Mouse (Mus musculus) c-Kit-negative CD71-positive TER-119-positive erythroid progenitor cells, embryonic 14.5 days (primary cell): ENCODE results near the gene Ip6k1.

Experiments
- DNase-seq: peaks from one replicate; pipeline ENCODE4 v3.0.0-alpha.2; 2013; ENCODE audit warnings: low read depth, low spot score

Ip6k1 gene

DNA sequence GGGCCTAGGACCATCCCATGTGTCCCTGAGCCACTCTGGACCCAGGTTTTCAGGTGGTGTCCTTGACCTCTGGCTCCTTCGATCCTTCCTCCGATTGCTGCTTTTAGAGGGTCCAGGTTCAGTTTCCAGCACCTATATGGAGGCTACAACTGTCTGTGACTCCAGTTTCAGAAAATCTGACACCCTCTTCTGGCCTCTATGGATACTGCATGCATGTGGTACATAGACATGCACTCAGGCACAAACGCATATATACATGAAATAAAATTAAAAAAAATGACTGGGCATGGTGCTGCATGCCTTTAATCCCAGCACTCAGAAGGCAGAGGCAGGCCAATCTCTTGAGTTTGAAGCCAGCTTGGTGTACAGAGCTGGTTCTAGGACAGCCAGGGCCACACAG lies 25.6 kb downstream of the Ip6k1 start:
- no peak for DNase-seq

GRCm38 (mm10) chr9:108032126-108032525 lies 29.8 kb downstream of the Ip6k1 start:
- DNase-seq, result no peak

- DNase-seq, result no peak
Observed at GRCm38 (mm10) chr9:108035331-108036156, 33.2 kb downstream of the Ip6k1 start.

- DNase-seq, result no peak
Observed at GRCm38 (mm10) chr9:108044751-108045492, 42.6 kb downstream of the Ip6k1 start.

DNA sequence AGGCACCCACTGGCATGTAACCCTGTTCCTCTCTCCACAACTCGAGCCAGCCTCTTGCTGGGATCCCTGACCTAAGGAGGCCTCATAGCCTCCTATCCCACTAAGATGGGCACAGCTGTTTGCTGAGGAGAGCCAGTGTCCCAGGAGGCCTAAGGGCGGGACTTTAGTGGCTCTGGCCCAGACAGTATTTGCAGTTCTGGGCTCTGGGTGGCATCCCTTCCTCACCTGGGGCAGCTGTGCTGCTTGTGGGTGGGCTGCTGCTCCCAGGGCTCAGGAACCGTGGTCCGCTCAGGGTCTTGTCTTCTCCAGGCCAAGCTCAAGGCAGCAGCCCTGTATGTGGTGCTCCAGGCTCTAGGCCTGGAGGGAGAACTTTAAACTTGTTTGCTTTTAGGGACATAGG lies 44.3 kb downstream of the Ip6k1 start:
- DNase-seq, result no peak

- no peak for DNase-seq
Observed at GRCm38 (mm10) chr9:108047601-108048565, 45.6 kb downstream of the Ip6k1 start.

- DNase-seq, result no peak
Observed at GRCm38 (mm10) chr9:108048566-108048955, 46.3 kb downstream of the Ip6k1 start.

- DNase-seq, result peak; percentile 91
Observed at GRCm38 (mm10) chr9:108049016-108049455, 46.7 kb downstream of the Ip6k1 start, which contains the start of gene Gmppb. Gmppb (plus strand) TSS chr9:108049242.

GRCm38 (mm10) chr9:108049561-108050251 lies 47.4 kb downstream of the Ip6k1 start:
- DNase-seq, result no peak

GRCm38 (mm10) chr9:108051184-108051930 lies 49.1 kb downstream of the Ip6k1 start:
- no peak for DNase-seq

GRCm38 (mm10) chr9:108051931-108052220 lies 49.6 kb downstream of the Ip6k1 start:
- no peak for DNase-seq

DNA sequence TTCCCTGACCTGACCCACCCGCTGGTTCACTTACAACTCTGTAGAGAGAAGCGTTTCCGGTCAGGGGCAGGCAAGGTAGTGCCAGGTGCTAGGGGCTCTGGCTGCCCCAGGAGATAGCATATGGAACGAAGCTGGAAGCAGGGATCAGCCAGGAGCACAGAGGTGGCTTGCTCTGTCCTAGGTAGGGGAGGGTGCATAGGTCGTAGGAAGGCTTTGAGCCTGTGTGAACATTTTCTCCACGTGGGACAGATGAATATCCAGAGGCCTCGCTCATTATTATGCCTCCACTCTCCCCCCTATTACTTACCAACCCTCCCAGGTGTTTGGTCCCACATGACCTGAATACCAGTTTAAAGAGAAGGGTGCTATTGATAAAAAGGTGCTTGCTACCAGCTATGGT lies 50.1 kb downstream of the Ip6k1 start:
- no peak for DNase-seq

GRCm38 (mm10) chr9:108052885-108053664 lies 50.8 kb downstream of the Ip6k1 start, which contains the start of gene Amigo3:
Amigo3 (plus strand) TSS chr9:108053159.
- peak; percentile 93 for DNase-seq

- DNase-seq, result no peak
Observed at GRCm38 (mm10) chr9:108053665-108054225, 51.4 kb downstream of the Ip6k1 start.

DNA sequence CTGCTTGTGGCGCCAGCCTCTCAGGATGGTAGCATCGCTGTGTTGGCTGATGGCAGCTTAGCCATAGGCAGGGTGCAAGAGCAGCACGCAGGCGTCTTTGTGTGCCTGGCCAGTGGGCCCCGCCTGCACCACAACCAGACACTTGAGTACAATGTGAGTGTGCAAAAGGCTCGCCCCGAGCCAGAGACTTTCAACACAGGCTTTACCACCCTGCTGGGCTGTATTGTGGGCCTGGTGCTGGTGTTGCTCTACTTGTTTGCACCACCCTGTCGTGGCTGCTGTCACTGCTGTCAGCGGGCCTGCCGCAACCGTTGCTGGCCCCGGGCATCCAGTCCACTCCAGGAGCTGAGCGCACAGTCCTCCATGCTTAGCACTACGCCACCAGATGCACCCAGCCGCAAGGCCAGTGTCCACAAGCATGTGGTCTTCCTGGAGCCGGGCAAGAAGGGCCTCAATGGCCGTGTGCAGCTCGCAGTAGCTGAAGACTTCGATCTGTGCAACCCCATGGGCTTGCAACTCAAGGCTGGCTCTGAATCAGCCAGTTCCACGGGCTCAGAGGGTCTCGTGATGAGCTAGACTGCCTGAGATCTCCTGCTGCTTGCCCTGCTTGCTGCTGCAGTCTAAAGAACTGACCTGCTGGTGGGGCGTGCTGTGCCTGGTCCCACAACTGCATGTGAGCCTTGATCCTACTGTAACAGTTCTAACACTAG lies 52.2 kb downstream of the Ip6k1 start:
- no peak for DNase-seq

- DNase-seq, result no peak
Observed at GRCm38 (mm10) chr9:108055061-108055460, 52.8 kb downstream of the Ip6k1 start.

DNA sequence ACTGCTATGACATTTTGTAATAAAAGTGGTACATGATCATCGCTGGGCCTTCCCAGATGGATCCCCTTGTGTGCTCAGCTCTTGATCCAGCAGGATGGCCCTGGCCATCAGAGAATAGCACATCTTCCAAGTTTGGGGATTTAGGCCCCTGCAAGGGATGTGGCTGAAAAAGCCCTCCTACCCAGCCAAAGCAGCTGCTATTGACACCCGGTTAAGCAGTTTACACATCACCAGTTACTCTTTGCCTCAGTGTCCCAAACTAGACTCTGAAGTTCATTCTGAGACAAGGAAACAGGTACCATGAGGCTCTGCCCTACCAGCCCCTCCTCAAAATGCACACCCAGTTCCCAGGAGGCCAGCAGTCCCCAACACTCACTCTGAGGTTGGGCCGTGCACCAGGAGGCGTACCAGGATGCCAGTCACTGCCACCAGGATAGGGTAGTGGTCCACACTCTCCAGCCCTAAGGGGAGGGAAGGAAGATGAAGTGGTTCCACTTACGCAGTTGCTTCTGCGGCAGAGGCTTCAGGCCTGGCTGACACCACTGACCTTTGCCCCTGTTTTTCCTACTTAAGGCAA lies 53.4 kb downstream of the Ip6k1 start:
- DNase-seq, result no peak
